Mouse (Mus musculus) adrenal gland, adult 2 months (tissue): Measurements from ENCODE around the gene Tnfrsf14. TPM values are rescaled to one million over a fixed set of nuclear protein-coding genes. Genes with fewer than 3 reads are reported as not detected.

ENCODE experiments used
- DNase-seq: peaks from one replicate; pipeline ENCODE4 v3.0.0; 2021
- polyA plus RNA-seq: library from polyadenylated mRNA; depleted of rRNA; stranded (reverse); fragments of >200 nt; gene quantifications from 2 replicates; pipeline ENCODE4 v1.2.3, GENCODE M21; 2012
- total RNA-seq, 2 experiments: library from RNA; stranded (reverse); gene quantifications; 2 replicates each; pipeline ENCODE4 v1.2.3; 2021

Gene Tnfrsf14
- total and polyA plus RNA-seq, 3 experiments, result 6.1 to 27.2 (median 8.4) TPM

- no peak for DNase-seq
Measured at GRCm38 (mm10) chr4:154948940-154949588, 20.7 kb upstream of the Tnfrsf14 start.

GRCm38 (mm10) chr4:154948066-154948939 is 19.9 kb upstream of the Tnfrsf14 start:
- no peak for DNase-seq

- DNase-seq, result peak; percentile 85
Measured at GRCm38 (mm10) chr4:154946319-154946718, 18.0 kb upstream of the Tnfrsf14 start.

- DNase-seq, result peak; percentile 84
Measured at GRCm38 (mm10) chr4:154944121-154944590, 15.8 kb upstream of the Tnfrsf14 start.

- no peak for DNase-seq
Measured at GRCm38 (mm10) chr4:154943323-154944039, 15.1 kb upstream of the Tnfrsf14 start.

- no peak for DNase-seq
Measured at GRCm38 (mm10) chr4:154942632-154943322, 14.4 kb upstream of the Tnfrsf14 start.

GRCm38 (mm10) chr4:154941831-154942230 is 13.5 kb upstream of the Tnfrsf14 start:
- DNase-seq, result no peak

GRCm38 (mm10) chr4:154940156-154940555 is 11.8 kb upstream of the Tnfrsf14 start:
- no peak for DNase-seq

- no peak for DNase-seq
Measured at GRCm38 (mm10) chr4:154937746-154938145, 9.4 kb upstream of the Tnfrsf14 start.

- no peak for DNase-seq
Measured at GRCm38 (mm10) chr4:154936542-154937255, 8.3 kb upstream of the Tnfrsf14 start.

GRCm38 (mm10) chr4:154935788-154936187 is 7.4 kb upstream of the Tnfrsf14 start:
- DNase-seq, result no peak

GRCm38 (mm10) chr4:154934800-154935199 is 6.4 kb upstream of the Tnfrsf14 start:
- no peak for DNase-seq

- peak; percentile 57 for DNase-seq
Measured at GRCm38 (mm10) chr4:154933306-154933907, 5.0 kb upstream of the Tnfrsf14 start.

GRCm38 (mm10) chr4:154929088-154929660 is 811 bp upstream of the Tnfrsf14 start:
- DNase-seq, result peak; percentile 37

GRCm38 (mm10) chr4:154927899-154928337 is 445 bp downstream of the Tnfrsf14 start:
- DNase-seq, result peak; percentile 44

- DNase-seq, result no peak
Measured at GRCm38 (mm10) chr4:154926969-154927898, 1.1 kb downstream of the Tnfrsf14 start.

GRCm38 (mm10) chr4:154925413-154925812 is 3.0 kb downstream of the Tnfrsf14 start:
- DNase-seq, result no peak

- DNase-seq, result no peak
Measured at GRCm38 (mm10) chr4:154922931-154923330, 5.4 kb downstream of the Tnfrsf14 start.

GRCm38 (mm10) chr4:154922291-154922690 is 6.1 kb downstream of the Tnfrsf14 start:
- no peak for DNase-seq
